Mouse (Mus musculus): Measurements from ENCODE around the gene Ruvbl1.

- TF ChIP-seq POLR2A (IDR thresholded peaks at IDR 0.05; ENCODE audit: borderline replicate concordance, low read depth, low read length), result no peak
- TF ChIP-seq CTCF (IDR thresholded peaks at IDR 0.05; ENCODE audit: low read depth, low read length), result no peak
Observed at GRCm38 (mm10) chr6:88500405-88500767, 35.2 kb downstream of the Ruvbl1 start.

Data from bone marrow macrophage, adult 2 months (primary cell).